Mouse (Mus musculus): ENCODE results near the gene Lin7c.

GRCm38 (mm10) chr2:109884106-109884505, 6.5 kb upstream of the Lin7c start:
- no peak for TF ChIP-seq CTCF (IDR thresholded peaks at IDR 0.05; ENCODE audit: low read depth)
- no peak for TF ChIP-seq EP300 (optimal IDR thresholded peaks at IDR 0.05)
